Mouse (Mus musculus) C2C12 (cell line): Measurements from ENCODE around the gene 1700013G24Rik. TPM values are rescaled to one million over a fixed set of nuclear protein-coding genes. Genes with fewer than 3 reads are reported as not detected.

ENCODE experiments used
- H3K27me3 ChIP-seq: one replicate; pipeline ENCODE4 v1.6.1; 2011; ENCODE audit not compliant: control insufficient read depth, insufficient read depth, insufficient read length
- H3K36me3 ChIP-seq: one replicate; pipeline ENCODE4 v1.6.1; 2011; ENCODE audit not compliant: control insufficient read depth, insufficient read depth
- H3K4me3 ChIP-seq: one replicate; pipeline ENCODE4 v1.5.1; 2011; ENCODE audit warnings: mild to moderate bottlenecking, control low read depth; ENCODE audit not compliant: poor library complexity, insufficient read depth, severe bottlenecking
- H3K79me2 ChIP-seq: one replicate; pipeline ENCODE4 v1.6.1; 2011; ENCODE audit not compliant: control insufficient read depth, insufficient read depth
- H3K79me3 ChIP-seq: one replicate; pipeline ENCODE4 v1.6.1; 2011; ENCODE audit warnings: low read depth, control low read depth
- H3ac ChIP-seq: one replicate; pipeline ENCODE3; 2011; ENCODE audit warnings: low read depth; ENCODE audit not compliant: control insufficient read depth, insufficient read length
- CEBPB ChIP-seq: IDR thresholded peaks from one replicate; pipeline ENCODE4 v1.6.1; 2011; ENCODE audit warnings: low read depth, mild to moderate bottlenecking, control low read depth, moderate library complexity
- CTCF ChIP-seq: IDR thresholded peaks from one replicate; pipeline ENCODE4 v1.5.1; 2011; ENCODE audit not compliant: control insufficient read depth, insufficient read depth, insufficient read length
- FOSL1 ChIP-seq: IDR thresholded peaks from one replicate; pipeline ENCODE4 v1.8.0; 2011; ENCODE audit warnings: mild to moderate bottlenecking, low read length; ENCODE audit not compliant: poor library complexity, insufficient read depth, severe bottlenecking
- MAX ChIP-seq: IDR thresholded peaks from one replicate; pipeline ENCODE4 v1.6.1; 2011; ENCODE audit warnings: mild to moderate bottlenecking, control low read depth
- MYOD1 ChIP-seq: IDR thresholded peaks from one replicate; pipeline ENCODE4 v1.6.1; 2011; ENCODE audit warnings: low read depth; ENCODE audit not compliant: control insufficient read depth, insufficient read length
- MYOG ChIP-seq: IDR thresholded peaks from one replicate; pipeline ENCODE4 v1.6.1; 2011; ENCODE audit not compliant: control insufficient read depth, insufficient read length; ENCODE audit errors: extremely low read depth
- USF1 ChIP-seq: IDR thresholded peaks from one replicate; pipeline ENCODE4 v1.6.1; 2011; ENCODE audit warnings: low read depth, mild to moderate bottlenecking, control low read depth, moderate library complexity
- polyA plus RNA-seq: library from polyadenylated mRNA; unstranded; fragments of >200 nt; fragmentation: generic; extraction: Trizol; gene quantifications from one replicate; pipeline ENCODE4 v1.2.1, GENCODE M21; 2012; ENCODE audit warnings: missing spikeins

Gene 1700013G24Rik
- polyA plus RNA-seq, 1 experiment: 0.06 TPM

GRCm38 (mm10) chr4:137477611-137478010, 24.5 kb downstream of the 1700013G24Rik start:
- H3K79me2 ChIP-seq: peaks cover 100% of the 10 kb centered on the region
- TF ChIP-seq CTCF (no peak), MAX (no peak), USF1 (no peak), CEBPB (no peak), MYOD1 (no peak), FOSL1 (no peak), MYOG (no peak)
- peak overlapping the region; percentile 30 for H3ac ChIP-seq
- peaks cover 40% of the 10 kb centered on the region for H3K36me3 ChIP-seq
- H3K79me3 ChIP-seq: peaks cover 84% of the 10 kb centered on the region
- no peak overlapping the region for H3K4me3 ChIP-seq
- H3K27me3 ChIP-seq: no peaks in the 10 kb centered on the region

- H3K79me3 ChIP-seq: peaks cover 82% of the 10 kb centered on the region
- H3K27me3 ChIP-seq: no peaks in the 10 kb centered on the region
- no peak overlapping the region for H3K4me3 ChIP-seq
- H3K79me2 ChIP-seq: peaks cover 100% of the 10 kb centered on the region
- H3ac ChIP-seq: no peak overlapping the region
- TF ChIP-seq MYOD1 (no peak), CTCF (no peak), MYOG (no peak)
- H3K36me3 ChIP-seq: peaks cover 33% of the 10 kb centered on the region
Measured at GRCm38 (mm10) chr4:137478306-137478705, 25.2 kb downstream of the 1700013G24Rik start.

GRCm38 (mm10) chr4:137479757-137480156, 26.7 kb downstream of the 1700013G24Rik start:
- no peak for TF ChIP-seq MAX
- no peak for TF ChIP-seq MYOD1
- TF ChIP-seq FOSL1: no peak
- no peak for TF ChIP-seq MYOG
- TF ChIP-seq CEBPB: no peak
- no peak for TF ChIP-seq CTCF
- TF ChIP-seq USF1: no peak
- Histone ChIP-seq H3K79me3 (peaks cover 80% of the 10 kb centered on the region), H3ac (no peak overlapping the region), H3K27me3 (no peaks in the 10 kb centered on the region), H3K4me3 (no peak overlapping the region), H3K36me3 (peaks cover 25% of the 10 kb centered on the region), H3K79me2 (peaks cover 100% of the 10 kb centered on the region)

- TF ChIP-seq MYOG (no peak), MYOD1 (no peak), CTCF (no peak), MAX (no peak), FOSL1 (no peak), CEBPB (no peak), USF1 (no peak)
- Histone ChIP-seq H3K36me3 (peaks cover 21% of the 10 kb centered on the region), H3K79me3 (peaks cover 78% of the 10 kb centered on the region), H3ac (no peak overlapping the region), H3K79me2 (peaks cover 100% of the 10 kb centered on the region), H3K27me3 (no peaks in the 10 kb centered on the region), H3K4me3 (no peak overlapping the region)
Measured at GRCm38 (mm10) chr4:137480191-137480992, 27.3 kb downstream of the 1700013G24Rik start.

- H3K27me3 ChIP-seq: no peaks in the 10 kb centered on the region
- peaks cover 75% of the 10 kb centered on the region for H3K79me3 ChIP-seq
- no peak overlapping the region for H3K4me3 ChIP-seq
- H3ac ChIP-seq: no peak overlapping the region
- H3K79me2 ChIP-seq: peaks cover 100% of the 10 kb centered on the region
- H3K36me3 ChIP-seq: peaks cover 21% of the 10 kb centered on the region
- no peak for TF ChIP-seq MAX
- no peak for TF ChIP-seq MYOG
- no peak for TF ChIP-seq CEBPB
- TF ChIP-seq MYOD1: no peak
- TF ChIP-seq FOSL1: no peak
- TF ChIP-seq CTCF: no peak
- TF ChIP-seq USF1: no peak
Measured at GRCm38 (mm10) chr4:137480993-137481340, 27.9 kb downstream of the 1700013G24Rik start.

- H3K27me3 ChIP-seq: no peaks in the 10 kb centered on the region
- no peak for TF ChIP-seq FOSL1
- TF ChIP-seq MYOD1: no peak
- TF ChIP-seq CTCF: no peak
- TF ChIP-seq USF1: no peak
- no peak for TF ChIP-seq MYOG
- no peak for TF ChIP-seq CEBPB
- TF ChIP-seq MAX: no peak
- H3K4me3 ChIP-seq: no peak overlapping the region
- H3K79me2 ChIP-seq: peaks cover 98% of the 10 kb centered on the region
- H3K79me3 ChIP-seq: peaks cover 76% of the 10 kb centered on the region
- no peak overlapping the region for H3ac ChIP-seq
- H3K36me3 ChIP-seq: peaks cover 21% of the 10 kb centered on the region
Measured at GRCm38 (mm10) chr4:137481381-137482030, 28.4 kb downstream of the 1700013G24Rik start.
